Mouse (Mus musculus): ENCODE results near the gene Mip. TPM values are rescaled to one million over a fixed set of nuclear protein-coding genes. Genes with fewer than 3 reads are reported as not detected.
A peak's percentile ranks its signal among the peaks of the same experiment; 100 is the strongest.
"Not testable (repeated sequence)": the region's sequence is repeated elsewhere in the genome, so short reads cannot be mapped to it uniquely, and the experiment has no call there.

The Mip gene
- polyA plus RNA-seq, 1 experiment from 2014 or later: 0.28 TPM

- no peak overlapping the region for H3K4me3 ChIP-seq (ENCODE audit: low read depth, low read length)
- H3K36me3 ChIP-seq (ENCODE audit: control insufficient read depth, insufficient read depth, low read length): no peaks in the 10 kb centered on the region
- no peaks in the 10 kb centered on the region for H3K4me1 ChIP-seq (replicated peaks; ENCODE audit: control insufficient read depth, insufficient read depth, low read length)
- no peak for ATAC-seq (replicated peaks; ENCODE audit: low FRiP score)
- H3K27me3 ChIP-seq (ENCODE audit: control insufficient read depth, insufficient read depth, low read length): no peaks in the 10 kb centered on the region
- 87% methylated on average over 6 of the region's 6 CpGs for WGBS
- no peak overlapping the region for H3K4me2 ChIP-seq (ENCODE audit: low read depth, low read length, severe bottlenecking)
- no peak for DNase-seq (ENCODE audit: low spot score)
- no peaks in the 10 kb centered on the region for H3K9me3 ChIP-seq (ENCODE audit: control insufficient read depth, low read length)
- H3K9ac ChIP-seq (ENCODE audit: low read length): no peak overlapping the region
- no peak overlapping the region for H3K27ac ChIP-seq (ENCODE audit: low read depth, low read length)
Measured at GRCm38 (mm10) chr10:128263393-128264310, 38.0 kb downstream of the Mip start.

GRCm38 (mm10) chr10:128268371-128268770 lies 42.7 kb downstream of the Mip start, which contains the start of gene Apof:
Apof (plus strand) TSS chr10:128268671.
- 81% methylated on average over 6 of the region's 6 CpGs for WGBS
- Histone ChIP-seq H3K36me3 (ENCODE audit: control insufficient read depth, insufficient read depth, low read length) (no peaks in the 10 kb centered on the region), H3K27me3 (ENCODE audit: control insufficient read depth, insufficient read depth, low read length) (no peaks in the 10 kb centered on the region), H3K9me3 (ENCODE audit: control insufficient read depth, low read length) (no peaks in the 10 kb centered on the region), H3K9ac (ENCODE audit: low read length) (no peak within 1 kb of the TSS), H3K27ac (ENCODE audit: low read depth, low read length) (no peak within 1 kb of the TSS), H3K4me2 (ENCODE audit: low read depth, low read length, severe bottlenecking) (no peak within 1 kb of the TSS), H3K4me1 (replicated peaks; ENCODE audit: control insufficient read depth, insufficient read depth, low read length) (no peaks in the 10 kb centered on the region), H3K4me3 (ENCODE audit: low read depth, low read length) (no peak within 1 kb of the TSS)
- ATAC-seq (replicated peaks; ENCODE audit: low FRiP score) (no peak), DNase-seq (ENCODE audit: low spot score) (no peak)

- no peaks in the 10 kb centered on the region for H3K27me3 ChIP-seq (ENCODE audit: control insufficient read depth, insufficient read depth, low read length)
- DNase-seq (ENCODE audit: low spot score) (no peak), ATAC-seq (replicated peaks; ENCODE audit: low FRiP score) (no peak)
- WGBS: 91% methylated on average over 16 of the region's 16 CpGs
- H3K4me1 ChIP-seq (replicated peaks; ENCODE audit: control insufficient read depth, insufficient read depth, low read length): no peaks in the 10 kb centered on the region
- H3K4me3 ChIP-seq (ENCODE audit: low read depth, low read length): no peak overlapping the region
- H3K4me2 ChIP-seq (ENCODE audit: low read depth, low read length, severe bottlenecking): no peak overlapping the region
- H3K27ac ChIP-seq (ENCODE audit: low read depth, low read length): no peak overlapping the region
- H3K9me3 ChIP-seq (ENCODE audit: control insufficient read depth, low read length): no peaks in the 10 kb centered on the region
- H3K9ac ChIP-seq (ENCODE audit: low read length): no peak overlapping the region
- no peaks in the 10 kb centered on the region for H3K36me3 ChIP-seq (ENCODE audit: control insufficient read depth, insufficient read depth, low read length)
Measured at GRCm38 (mm10) chr10:128269206-128269910, 43.7 kb downstream of the Mip start.

GRCm38 (mm10) chr10:128270287-128270841 lies 44.7 kb downstream of the Mip start, which contains the start of gene Stat2:
Stat2 (plus strand) TSS chr10:128270559.
- H3K27me3 ChIP-seq (ENCODE audit: control insufficient read depth, insufficient read depth, low read length): no peaks in the 10 kb centered on the region
- peak within 1 kb of the TSS; percentile 73 for H3K4me3 ChIP-seq (ENCODE audit: low read depth, low read length)
- peak within 1 kb of the TSS; percentile 67 for H3K27ac ChIP-seq (ENCODE audit: low read depth, low read length)
- no peaks in the 10 kb centered on the region for H3K36me3 ChIP-seq (ENCODE audit: control insufficient read depth, insufficient read depth, low read length)
- WGBS: under 1% methylated on average over 43 of the region's 43 CpGs
- peak within 1 kb of the TSS; percentile 76 for H3K9ac ChIP-seq (ENCODE audit: low read length)
- no peaks in the 10 kb centered on the region for H3K9me3 ChIP-seq (ENCODE audit: control insufficient read depth, low read length)
- H3K4me1 ChIP-seq (replicated peaks; ENCODE audit: control insufficient read depth, insufficient read depth, low read length): no peaks in the 10 kb centered on the region
- DNase-seq (ENCODE audit: low spot score) (peak; percentile 97), ATAC-seq (replicated peaks; ENCODE audit: low FRiP score) (peak; percentile 100)
- H3K4me2 ChIP-seq (ENCODE audit: low read depth, low read length, severe bottlenecking): peak within 1 kb of the TSS; percentile 53

- no peaks in the 10 kb centered on the region for H3K27me3 ChIP-seq (ENCODE audit: control insufficient read depth, insufficient read depth, low read length)
- peak overlapping the region; percentile 53 for H3K4me2 ChIP-seq (ENCODE audit: low read depth, low read length, severe bottlenecking)
- H3K4me3 ChIP-seq (ENCODE audit: low read depth, low read length): peak overlapping the region; percentile 73
- H3K27ac ChIP-seq (ENCODE audit: low read depth, low read length): peak overlapping the region; percentile 67; the same call in 1 of the 2 replicates
- ATAC-seq (replicated peaks; ENCODE audit: low FRiP score) (no peak), DNase-seq (ENCODE audit: low spot score) (no peak)
- H3K9ac ChIP-seq (ENCODE audit: low read length): peak overlapping the region; percentile 76
- H3K4me1 ChIP-seq (replicated peaks; ENCODE audit: control insufficient read depth, insufficient read depth, low read length): no peaks in the 10 kb centered on the region
- WGBS: 44% methylated on average over 7 of the region's 7 CpGs
- H3K36me3 ChIP-seq (ENCODE audit: control insufficient read depth, insufficient read depth, low read length): no peaks in the 10 kb centered on the region
- no peaks in the 10 kb centered on the region for H3K9me3 ChIP-seq (ENCODE audit: control insufficient read depth, low read length)
Measured at GRCm38 (mm10) chr10:128270866-128271265, 45.2 kb downstream of the Mip start.

GRCm38 (mm10) chr10:128271883-128272282 lies 46.2 kb downstream of the Mip start:
- no peak overlapping the region for H3K4me3 ChIP-seq (ENCODE audit: low read depth, low read length)
- ATAC-seq (replicated peaks; ENCODE audit: low FRiP score) (no peak), DNase-seq (ENCODE audit: low spot score) (no peak)
- H3K27me3 ChIP-seq (ENCODE audit: control insufficient read depth, insufficient read depth, low read length): no peaks in the 10 kb centered on the region
- H3K9ac ChIP-seq (ENCODE audit: low read length): no peak overlapping the region
- no peaks in the 10 kb centered on the region for H3K4me1 ChIP-seq (replicated peaks; ENCODE audit: control insufficient read depth, insufficient read depth, low read length)
- H3K36me3 ChIP-seq (ENCODE audit: control insufficient read depth, insufficient read depth, low read length): no peaks in the 10 kb centered on the region
- no peak overlapping the region for H3K27ac ChIP-seq (ENCODE audit: low read depth, low read length)
- no peak overlapping the region for H3K4me2 ChIP-seq (ENCODE audit: low read depth, low read length, severe bottlenecking)
- WGBS: 66% methylated on average over 2 of the region's 2 CpGs
- no peaks in the 10 kb centered on the region for H3K9me3 ChIP-seq (ENCODE audit: control insufficient read depth, low read length)

- not testable (repeated sequence) for H3K36me3 ChIP-seq (ENCODE audit: control insufficient read depth, insufficient read depth, low read length); H3K9me3 ChIP-seq (ENCODE audit: control insufficient read depth, low read length); H3K4me3 ChIP-seq (ENCODE audit: low read depth, low read length); DNase-seq (ENCODE audit: low spot score); H3K9ac ChIP-seq (ENCODE audit: low read length); H3K27me3 ChIP-seq (ENCODE audit: control insufficient read depth, insufficient read depth, low read length); H3K4me2 ChIP-seq (ENCODE audit: low read depth, low read length, severe bottlenecking); ATAC-seq (replicated peaks; ENCODE audit: low FRiP score); H3K27ac ChIP-seq (ENCODE audit: low read depth, low read length); H3K4me1 ChIP-seq (replicated peaks; ENCODE audit: control insufficient read depth, insufficient read depth, low read length)
- 91% methylated on average over 4 of the region's 7 CpGs for WGBS
Measured at GRCm38 (mm10) chr10:128272819-128273439, 47.3 kb downstream of the Mip start.

- H3K4me1 ChIP-seq (replicated peaks; ENCODE audit: control insufficient read depth, insufficient read depth, low read length); H3K36me3 ChIP-seq (ENCODE audit: control insufficient read depth, insufficient read depth, low read length); H3K4me2 ChIP-seq (ENCODE audit: low read depth, low read length, severe bottlenecking); ATAC-seq (replicated peaks; ENCODE audit: low FRiP score); H3K27ac ChIP-seq (ENCODE audit: low read depth, low read length); DNase-seq (ENCODE audit: low spot score); H3K9me3 ChIP-seq (ENCODE audit: control insufficient read depth, low read length); H3K4me3 ChIP-seq (ENCODE audit: low read depth, low read length); H3K9ac ChIP-seq (ENCODE audit: low read length); H3K27me3 ChIP-seq (ENCODE audit: control insufficient read depth, insufficient read depth, low read length): not testable (repeated sequence)
- WGBS: 91% methylated on average over 1 of the region's 1 CpGs
Measured at GRCm38 (mm10) chr10:128275374-128275773, 49.7 kb downstream of the Mip start.
